Mouse (Mus musculus): Measurements from ENCODE around the gene Dmwd.

DNA sequence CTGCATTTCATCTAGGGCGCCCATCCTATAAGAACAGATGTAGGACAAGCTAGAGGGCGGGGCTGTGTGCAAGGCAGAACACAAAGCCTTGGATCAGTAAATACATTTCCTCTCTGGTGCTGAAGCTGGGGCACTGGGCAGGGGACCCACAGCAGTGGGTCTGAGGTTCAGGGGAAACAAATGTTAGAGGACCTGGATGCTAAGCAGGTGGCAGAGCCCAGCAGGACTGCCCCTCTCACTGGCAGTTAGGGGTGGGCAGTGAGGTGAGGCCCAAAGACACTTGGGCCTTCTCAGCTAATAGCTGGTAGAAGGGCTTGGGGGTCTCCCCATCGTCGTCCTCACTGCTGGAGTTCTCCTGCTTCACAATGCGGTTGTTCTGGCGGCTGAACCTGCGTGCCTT, 22.8 kb downstream of the Dmwd start:
- TF ChIP-seq CTCF (IDR thresholded peaks at IDR 0.05; ENCODE audit: extremely low read depth, insufficient read length, insufficient replicate concordance, low read depth, low read length) = no peak
- no peak for TF ChIP-seq POLR2A (IDR thresholded peaks at IDR 0.05; ENCODE audit: low read depth, low read length)

Data from small intestine, adult 2 months (tissue).